Mouse (Mus musculus): ENCODE data around the gene Arl6ip4. TPM values are rescaled to one million over a fixed set of nuclear protein-coding genes. Genes with fewer than 3 reads are reported as not detected.

Gene Arl6ip4
- polyA plus RNA-seq, 1 experiment: 28.2 TPM

DNA sequence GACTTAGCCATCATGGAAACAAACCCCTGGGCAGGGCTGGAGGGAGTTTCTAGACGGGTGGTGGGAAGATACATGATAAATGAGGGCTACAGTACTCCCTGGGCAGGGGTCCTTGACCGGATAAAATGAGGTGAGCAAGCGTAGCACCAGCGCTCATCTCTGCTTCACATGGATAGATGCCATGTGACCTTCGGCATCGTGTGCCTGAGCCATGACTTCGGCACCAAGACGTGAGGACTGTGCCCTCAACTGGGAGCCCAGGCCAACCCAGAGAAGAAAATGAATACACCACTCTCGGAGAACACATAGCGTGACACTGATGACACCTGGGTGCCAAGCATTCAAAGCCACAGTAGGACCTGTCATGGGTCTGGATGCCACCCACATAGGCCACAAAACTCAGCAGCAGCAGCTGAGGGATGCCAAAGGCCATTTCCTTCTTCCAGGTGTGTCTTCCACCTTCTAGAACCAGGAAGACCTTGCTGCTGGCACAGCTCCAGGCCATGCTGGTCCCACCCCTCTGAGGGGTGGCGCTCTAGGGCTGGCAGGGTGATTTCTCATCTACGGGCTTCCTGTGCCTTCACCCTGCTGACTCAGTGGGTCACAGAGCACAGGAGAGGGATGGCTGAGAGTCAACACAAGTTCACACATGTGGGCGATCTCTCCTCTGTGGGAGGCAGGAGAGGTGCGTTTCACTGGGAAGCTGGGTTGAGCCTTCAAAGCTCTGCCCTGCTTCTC lies 31.9 kb upstream of the Arl6ip4 start:
- H3K36me3 ChIP-seq (ENCODE audit: control insufficient read depth, insufficient read depth, low read length): no peaks in the 10 kb centered on the region
- no peak for DNase-seq (ENCODE audit: low read depth in 1 of 2, low spot score in 2 of 2)
- H3K4me1 ChIP-seq (ENCODE audit: control insufficient read depth, insufficient read depth, insufficient read length): peaks cover 11% of the 10 kb centered on the region; the same call in 1 of the 2 replicates
- no peak for TF ChIP-seq POLR2A (IDR thresholded peaks at IDR 0.05; ENCODE audit: low read depth, low read length)
- peak; percentile 2; the same call in 1 of the 2 replicates for TF ChIP-seq CTCF (IDR thresholded peaks at IDR 0.05; ENCODE audit: extremely low read depth, insufficient read depth, insufficient read length, insufficient replicate concordance)
- no peaks in the 10 kb centered on the region for H3K27me3 ChIP-seq (ENCODE audit: control insufficient read depth, insufficient read depth, low read length)
- no peak overlapping the region for H3K27ac ChIP-seq (ENCODE audit: insufficient read depth, low read length)
- 77% methylated on average over 14 of the region's 14 CpGs for WGBS
- no peak overlapping the region for H3K4me3 ChIP-seq (ENCODE audit: extremely low read depth, insufficient read depth, insufficient read length)

- Histone ChIP-seq H3K4me3 (ENCODE audit: extremely low read depth, insufficient read depth, insufficient read length) (no peak overlapping the region), H3K36me3 (ENCODE audit: control insufficient read depth, insufficient read depth, low read length) (no peaks in the 10 kb centered on the region), H3K27me3 (ENCODE audit: control insufficient read depth, insufficient read depth, low read length) (no peaks in the 10 kb centered on the region), H3K27ac (ENCODE audit: insufficient read depth, low read length) (no peak overlapping the region), H3K4me1 (ENCODE audit: control insufficient read depth, insufficient read depth, insufficient read length) (peaks cover 9% of the 10 kb centered on the region; the same call in 1 of the 2 replicates)
- DNase-seq (ENCODE audit: low read depth in 1 of 2, low spot score in 2 of 2): peak; percentile 72 to 88
- TF ChIP-seq CTCF (IDR thresholded peaks at IDR 0.05; ENCODE audit: extremely low read depth, insufficient read depth, insufficient read length, insufficient replicate concordance) (peak; percentile 99), POLR2A (IDR thresholded peaks at IDR 0.05; ENCODE audit: low read depth, low read length) (no peak)
- 37% methylated on average over 11 of the region's 11 CpGs for WGBS
Observed at GRCm38 (mm10) chr5:124084588-124085173, 31.2 kb upstream of the Arl6ip4 start.

- H3K27me3 ChIP-seq (ENCODE audit: control insufficient read depth, insufficient read depth, low read length): no peaks in the 10 kb centered on the region
- H3K4me3 ChIP-seq (ENCODE audit: extremely low read depth, insufficient read depth, insufficient read length): no peak overlapping the region
- 75% methylated on average over 3 of the region's 3 CpGs for WGBS
- no peak for TF ChIP-seq POLR2A (IDR thresholded peaks at IDR 0.05; ENCODE audit: low read depth, low read length)
- no peak for TF ChIP-seq CTCF (IDR thresholded peaks at IDR 0.05; ENCODE audit: extremely low read depth, insufficient read depth, insufficient read length, insufficient replicate concordance)
- H3K27ac ChIP-seq (ENCODE audit: insufficient read depth, low read length): no peak overlapping the region
- no peak for DNase-seq (ENCODE audit: low read depth in 1 of 2, low spot score in 2 of 2)
- peaks cover under 1% of the 10 kb centered on the region; the same call in 1 of the 2 replicates for H3K4me1 ChIP-seq (ENCODE audit: control insufficient read depth, insufficient read depth, insufficient read length)
- no peaks in the 10 kb centered on the region for H3K36me3 ChIP-seq (ENCODE audit: control insufficient read depth, insufficient read depth, low read length)
Observed at GRCm38 (mm10) chr5:124085513-124085912, 30.4 kb upstream of the Arl6ip4 start.

DNA sequence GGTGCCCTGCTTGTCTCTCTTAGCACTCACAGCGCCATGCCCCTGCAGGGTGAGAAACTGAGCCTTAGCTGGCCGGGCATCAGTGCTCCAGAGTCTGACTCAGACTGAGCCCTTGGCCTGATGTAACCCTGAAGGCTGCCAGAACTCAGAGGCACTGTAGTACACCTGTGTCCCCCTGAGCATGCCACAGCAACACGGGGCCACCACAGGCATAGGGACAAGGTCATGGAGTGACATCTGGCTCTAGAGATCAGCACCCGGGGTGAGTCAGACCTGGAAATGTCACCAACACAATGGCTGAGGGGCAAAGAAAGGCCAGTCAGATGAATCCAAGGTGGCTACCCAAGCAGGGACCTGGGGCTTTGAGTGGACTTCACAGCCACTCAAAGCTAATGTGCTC lies 29.0 kb upstream of the Arl6ip4 start:
- Histone ChIP-seq H3K27ac (ENCODE audit: insufficient read depth, low read length) (no peak overlapping the region), H3K4me3 (ENCODE audit: extremely low read depth, insufficient read depth, insufficient read length) (no peak overlapping the region), H3K27me3 (ENCODE audit: control insufficient read depth, insufficient read depth, low read length) (no peaks in the 10 kb centered on the region), H3K4me1 (ENCODE audit: control insufficient read depth, insufficient read depth, insufficient read length) (no peaks in the 10 kb centered on the region; the same call in 1 of the 2 replicates), H3K36me3 (ENCODE audit: control insufficient read depth, insufficient read depth, low read length) (no peaks in the 10 kb centered on the region)
- 81% methylated on average over 4 of the region's 4 CpGs for WGBS
- no peak for DNase-seq (ENCODE audit: low read depth in 1 of 2, low spot score in 2 of 2)
- TF ChIP-seq CTCF (IDR thresholded peaks at IDR 0.05; ENCODE audit: extremely low read depth, insufficient read depth, insufficient read length, insufficient replicate concordance): no peak
- no peak for TF ChIP-seq POLR2A (IDR thresholded peaks at IDR 0.05; ENCODE audit: low read depth, low read length)

- Histone ChIP-seq H3K27ac (ENCODE audit: insufficient read depth, low read length) (no peak overlapping the region), H3K27me3 (ENCODE audit: control insufficient read depth, insufficient read depth, low read length) (no peaks in the 10 kb centered on the region), H3K4me3 (ENCODE audit: extremely low read depth, insufficient read depth, insufficient read length) (no peak overlapping the region), H3K4me1 (ENCODE audit: control insufficient read depth, insufficient read depth, insufficient read length) (0 out of 2 replicates have a peak, but pooled peaks cover under 1% of the 10 kb centered on the region), H3K36me3 (ENCODE audit: control insufficient read depth, insufficient read depth, low read length) (no peaks in the 10 kb centered on the region)
- no peak for TF ChIP-seq CTCF (IDR thresholded peaks at IDR 0.05; ENCODE audit: extremely low read depth, insufficient read depth, insufficient read length, insufficient replicate concordance)
- no peak for TF ChIP-seq POLR2A (IDR thresholded peaks at IDR 0.05; ENCODE audit: low read depth, low read length)
- 93% methylated on average over 23 of the region's 23 CpGs for WGBS
- DNase-seq (ENCODE audit: low read depth in 1 of 2, low spot score in 2 of 2): no peak
Observed at GRCm38 (mm10) chr5:124089868-124090267, 26.0 kb upstream of the Arl6ip4 start.

DNA sequence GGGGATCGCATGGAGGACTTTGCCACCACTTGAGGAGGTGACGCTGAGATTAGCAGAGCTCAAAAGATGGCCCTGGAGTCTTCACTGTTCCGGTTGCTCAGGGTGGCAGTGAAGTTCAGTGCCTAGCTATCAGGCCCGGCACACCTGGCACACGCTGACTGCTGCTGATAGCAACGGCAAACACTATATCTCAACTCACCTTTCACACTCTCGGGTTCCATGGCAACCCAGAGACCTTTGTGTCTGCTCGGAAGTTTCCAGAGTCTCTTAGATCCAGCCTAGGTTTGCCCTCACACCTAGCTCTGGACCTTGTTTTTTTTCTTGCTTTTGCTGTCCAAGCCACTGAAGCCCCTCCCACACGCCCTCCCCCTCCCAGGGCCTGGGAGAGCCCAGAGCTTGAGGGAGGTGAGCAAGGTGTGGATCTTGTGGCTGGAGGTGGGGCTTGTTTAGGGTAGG lies 23.9 kb upstream of the Arl6ip4 start:
- no peak overlapping the region for H3K4me3 ChIP-seq (ENCODE audit: extremely low read depth, insufficient read depth, insufficient read length)
- H3K36me3 ChIP-seq (ENCODE audit: control insufficient read depth, insufficient read depth, low read length): no peaks in the 10 kb centered on the region
- DNase-seq (ENCODE audit: low read depth in 1 of 2, low spot score in 2 of 2): no peak
- H3K4me1 ChIP-seq (ENCODE audit: control insufficient read depth, insufficient read depth, insufficient read length): peaks cover 8% of the 10 kb centered on the region; the same call in 1 of the 2 replicates
- no peaks in the 10 kb centered on the region for H3K27me3 ChIP-seq (ENCODE audit: control insufficient read depth, insufficient read depth, low read length)
- 88% methylated on average over 9 of the region's 9 CpGs for WGBS
- no peak overlapping the region for H3K27ac ChIP-seq (ENCODE audit: insufficient read depth, low read length)
- no peak for TF ChIP-seq POLR2A (IDR thresholded peaks at IDR 0.05; ENCODE audit: low read depth, low read length)
- no peak for TF ChIP-seq CTCF (IDR thresholded peaks at IDR 0.05; ENCODE audit: extremely low read depth, insufficient read depth, insufficient read length, insufficient replicate concordance)

Data from spleen, adult 2 months (tissue).